Mouse (Mus musculus) bone marrow macrophage, adult 2 months (primary cell): ENCODE measurements around the gene BC004004.

Source experiments
- CTCF ChIP-seq: IDR thresholded peaks from 2 replicates; pipeline ENCODE4 v1.5.1; 2012; ENCODE audit warnings: low read depth, mild to moderate bottlenecking, low read length, moderate library complexity
- POLR2A ChIP-seq: IDR thresholded peaks from 2 replicates; pipeline ENCODE4 v1.6.1; 2012; ENCODE audit warnings: mild to moderate bottlenecking, low read depth, low read length, borderline replicate concordance

GRCm38 (mm10) chr17:29260501-29260900 lies 8.1 kb upstream of the BC004004 start:
- TF ChIP-seq CTCF, result no peak
- no peak for TF ChIP-seq POLR2A
